Mouse (Mus musculus) hindbrain, embryonic 15.5 days (tissue): ENCODE measurements around the gene Has3. TPM values are rescaled to one million over a fixed set of nuclear protein-coding genes. Genes with fewer than 3 reads are reported as not detected.
"Not testable (repeated sequence)": the region's sequence is repeated elsewhere in the genome, so short reads cannot be mapped to it uniquely, and the experiment has no call there.

ENCODE experiments used
- ATAC-seq: fragments of 200-750 bp; cut with Nextera tagmentation; 2 replicates; pipeline ENCODE4 v1.8.0; 2017; ENCODE audit warnings: low read depth, moderate number of reproducible peaks, moderate TSS enrichment; ENCODE audit not compliant: low FRiP score
- H3K27ac ChIP-seq: fragments of 300-500 bp; sonication (generic); replicated peaks from 2 replicates; pipeline ENCODE4 v1.5.1; 2015; ENCODE audit warnings: mild to moderate bottlenecking, inconsistent platforms
- H3K27me3 ChIP-seq: fragments of 300-500 bp; sonication (generic); 2 replicates; pipeline ENCODE4 v1.6.1; 2015; ENCODE audit warnings: control low read depth, inconsistent platforms
- H3K36me3 ChIP-seq: fragments of 300-500 bp; sonication (generic); 2 replicates; pipeline ENCODE4 v1.6.1; 2015; ENCODE audit warnings: control low read depth, inconsistent platforms
- H3K4me1 ChIP-seq: fragments of 300-500 bp; sonication (generic); replicated peaks from 2 replicates; pipeline ENCODE4 v1.6.1; 2015; ENCODE audit warnings: control low read depth, inconsistent platforms
- H3K4me2 ChIP-seq: fragments of 300-500 bp; sonication (generic); 2 replicates; pipeline ENCODE4 v1.6.1; 2015; ENCODE audit warnings: moderate library complexity, mild to moderate bottlenecking, inconsistent platforms
- H3K4me3 ChIP-seq: fragments of 300-500 bp; sonication (generic); 2 replicates; pipeline ENCODE4 v1.5.1; 2015; ENCODE audit warnings: mild to moderate bottlenecking, inconsistent platforms
- H3K9ac ChIP-seq: fragments of 300-500 bp; sonication (generic); 2 replicates; pipeline ENCODE4 v1.6.1; 2015; ENCODE audit warnings: inconsistent platforms
- H3K9me3 ChIP-seq: fragments of 300-500 bp; sonication (generic); 2 replicates; pipeline ENCODE4 v1.6.1; 2016; ENCODE audit warnings: control low read depth, inconsistent platforms
- WGBS: fragments of 180-500 bp; shearing (Covaris S2); methylation state at CpG from one replicate; pipeline ENCODE4 v1.1.7; 2015; 5-methylcytosine and 5-hydroxymethylcytosine counted together
- polyA plus RNA-seq: library from polyadenylated mRNA; unstranded; fragments of >200 nt; fragmentation: Nextera tagmentation; extraction: Ambion mirVana; gene quantifications from 2 replicates; pipeline ENCODE4 v1.2.1, GENCODE M21; 2015

Has3 gene
- polyA plus RNA-seq, 1 experiment from 2014 or later = 0.92 TPM

DNA sequence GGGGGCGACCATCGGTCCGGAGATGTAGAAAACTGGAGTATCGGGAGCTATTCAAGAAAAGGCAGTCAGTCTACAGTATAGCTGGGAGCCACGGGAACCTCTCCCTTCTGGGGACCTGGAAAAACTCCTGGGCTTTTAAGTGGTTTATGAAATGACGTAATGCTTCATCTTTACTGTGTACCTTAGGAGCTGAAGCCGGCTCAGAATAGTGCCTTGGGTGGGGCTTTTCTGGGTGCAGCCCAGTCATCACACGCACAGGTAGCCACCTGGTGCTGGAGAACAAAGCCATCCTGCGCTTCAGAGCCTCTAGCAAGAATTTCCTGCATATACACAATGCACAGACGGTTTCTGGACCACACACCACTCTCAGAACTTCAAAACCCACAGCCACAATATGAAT, 7.2 kb upstream of the Has3 start:
- no peak overlapping the region for H3K27ac ChIP-seq
- no peak overlapping the region for H3K4me2 ChIP-seq
- H3K36me3 ChIP-seq = no peaks in the 10 kb centered on the region
- ATAC-seq = no peak
- H3K27me3 ChIP-seq = no peaks in the 10 kb centered on the region
- no peak overlapping the region for H3K9ac ChIP-seq
- no peaks in the 10 kb centered on the region for H3K4me1 ChIP-seq
- no peaks in the 10 kb centered on the region for H3K9me3 ChIP-seq
- no peak overlapping the region for H3K4me3 ChIP-seq
- 91% methylated on average over 10 of the region's 10 CpGs for WGBS

- H3K4me1 ChIP-seq = peaks cover 6% of the 10 kb centered on the region
- H3K9me3 ChIP-seq = no peaks in the 10 kb centered on the region
- H3K27ac ChIP-seq = no peak overlapping the region
- no peak overlapping the region for H3K4me3 ChIP-seq
- WGBS = 73% methylated on average over 9 of the region's 9 CpGs
- ATAC-seq = peak; percentile 65; the same call in 1 of the 2 replicates
- H3K36me3 ChIP-seq = no peaks in the 10 kb centered on the region
- no peak overlapping the region for H3K4me2 ChIP-seq
- H3K9ac ChIP-seq = no peak overlapping the region
- peaks cover 13% of the 10 kb centered on the region for H3K27me3 ChIP-seq
Measured at GRCm38 (mm10) chr8:106865354-106865753, 4.7 kb upstream of the Has3 start.

- peaks cover 17% of the 10 kb centered on the region for H3K27me3 ChIP-seq
- H3K4me2 ChIP-seq = peak overlapping the region; percentile 94
- WGBS = under 1% methylated on average over 62 of the region's 63 CpGs
- H3K9me3 ChIP-seq = no peaks in the 10 kb centered on the region
- H3K4me3 ChIP-seq = peak overlapping the region; percentile 66
- ATAC-seq = peak; percentile 65
- H3K4me1 ChIP-seq = peaks cover 33% of the 10 kb centered on the region
- H3K36me3 ChIP-seq = 0 out of 2 replicates have a peak, but pooled peaks cover 3% of the 10 kb centered on the region
- H3K27ac ChIP-seq = peak overlapping the region; percentile 73
- H3K9ac ChIP-seq = peak overlapping the region; percentile 73
Measured at GRCm38 (mm10) chr8:106870537-106871327, 690 bp downstream of the Has3 start.

DNA sequence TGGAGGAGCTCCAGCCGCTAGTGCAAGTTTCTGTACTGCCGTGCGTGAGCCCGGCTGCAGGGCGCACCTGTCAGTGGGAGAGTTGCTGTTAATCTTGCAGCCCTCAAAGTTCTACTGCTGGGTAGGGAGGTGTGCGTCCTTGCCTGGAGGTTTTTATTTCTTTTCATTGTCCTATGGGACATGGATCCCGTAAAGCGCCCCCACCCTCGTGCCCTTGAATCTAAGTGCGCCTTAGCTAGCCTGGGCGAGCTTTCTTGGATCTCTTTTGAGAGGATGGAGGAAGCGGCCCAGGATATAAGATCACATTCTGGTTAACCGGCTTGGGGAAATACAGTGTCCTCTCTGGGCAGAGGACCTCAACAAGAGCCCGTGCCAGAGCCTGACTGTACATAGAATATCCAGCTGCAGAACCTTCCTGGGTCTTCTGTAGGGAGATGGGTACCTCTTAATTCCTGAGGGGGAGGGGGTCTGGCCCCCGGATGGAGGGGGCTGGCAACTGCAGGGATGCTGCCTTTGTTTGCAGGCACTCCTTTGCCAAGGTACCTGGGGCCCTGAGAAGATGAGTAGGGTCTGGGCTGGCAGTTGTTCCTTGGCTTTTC, 1.4 kb downstream of the Has3 start:
- peak overlapping the region; percentile 94 for H3K4me2 ChIP-seq
- peaks cover 33% of the 10 kb centered on the region for H3K4me1 ChIP-seq
- peak overlapping the region; percentile 73 for H3K27ac ChIP-seq
- peak overlapping the region; percentile 66 for H3K4me3 ChIP-seq
- H3K9ac ChIP-seq = peak overlapping the region; percentile 73
- no peaks in the 10 kb centered on the region for H3K9me3 ChIP-seq
- H3K36me3 ChIP-seq = 0 out of 2 replicates have a peak, but pooled peaks cover 3% of the 10 kb centered on the region
- 1% methylated on average over 15 of the region's 15 CpGs for WGBS
- H3K27me3 ChIP-seq = peaks cover 17% of the 10 kb centered on the region
- ATAC-seq = peak; percentile 28; the same call in 1 of the 2 replicates

- Histone ChIP-seq H3K27me3 (peaks cover 17% of the 10 kb centered on the region), H3K9ac (peak overlapping the region; percentile 73), H3K4me3 (peak overlapping the region; percentile 66), H3K9me3 (no peaks in the 10 kb centered on the region), H3K27ac (peak overlapping the region; percentile 73), H3K4me2 (peak overlapping the region; percentile 94), H3K36me3 (0 out of 2 replicates have a peak, but pooled peaks cover 3% of the 10 kb centered on the region), H3K4me1 (peaks cover 33% of the 10 kb centered on the region)
- under 1% methylated on average over 22 of the region's 22 CpGs for WGBS
- peak; percentile 63; the same call in 1 of the 2 replicates for ATAC-seq
Measured at GRCm38 (mm10) chr8:106871931-106872371, 1.9 kb downstream of the Has3 start.

- H3K27ac ChIP-seq = peak overlapping the region; percentile 73
- 9% methylated on average over 8 of the region's 8 CpGs for WGBS
- peaks cover 17% of the 10 kb centered on the region for H3K27me3 ChIP-seq
- 0 out of 2 replicates have a peak, but pooled peaks cover 3% of the 10 kb centered on the region for H3K36me3 ChIP-seq
- ATAC-seq = no peak
- peak overlapping the region; percentile 73 for H3K9ac ChIP-seq
- peak overlapping the region; percentile 94 for H3K4me2 ChIP-seq
- peaks cover 33% of the 10 kb centered on the region for H3K4me1 ChIP-seq
- no peaks in the 10 kb centered on the region for H3K9me3 ChIP-seq
- peak overlapping the region; percentile 66 for H3K4me3 ChIP-seq
Measured at GRCm38 (mm10) chr8:106872454-106873034, 2.5 kb downstream of the Has3 start.

DNA sequence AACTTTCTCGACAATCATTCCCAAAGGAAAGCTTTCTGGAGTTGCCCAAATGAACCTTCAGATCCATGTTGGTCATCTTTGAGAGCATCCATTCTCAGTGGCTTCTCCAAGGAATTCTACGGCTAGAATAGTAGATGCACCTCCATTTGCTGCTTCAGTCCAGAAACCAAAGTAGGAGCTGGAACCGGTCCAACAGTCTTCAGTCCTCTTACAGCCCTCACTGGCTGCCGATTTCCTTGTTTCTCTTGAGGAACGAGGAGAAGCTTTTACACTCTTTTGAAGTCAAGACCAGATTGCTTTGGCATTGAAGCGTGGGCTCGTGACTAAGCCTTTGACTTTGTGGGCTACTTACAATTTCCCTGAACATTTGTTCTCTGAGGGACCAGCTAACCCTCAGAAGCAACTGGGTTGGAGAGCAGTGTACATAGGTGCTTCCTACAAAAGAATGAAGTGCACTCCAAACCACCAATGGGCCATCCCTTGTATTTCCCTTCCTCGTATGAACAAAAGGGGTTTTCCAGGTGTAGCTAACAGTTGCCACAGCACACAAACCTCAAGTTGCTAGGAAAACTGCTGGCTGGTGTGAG, 10.2 kb downstream of the Has3 start:
- Histone ChIP-seq H3K4me2 (no peak overlapping the region), H3K4me1 (no peaks in the 10 kb centered on the region), H3K9me3 (no peaks in the 10 kb centered on the region), H3K27me3 (no peaks in the 10 kb centered on the region), H3K36me3 (peaks cover 37% of the 10 kb centered on the region), H3K27ac (no peak overlapping the region), H3K9ac (no peak overlapping the region), H3K4me3 (no peak overlapping the region)
- 88% methylated on average over 8 of the region's 8 CpGs for WGBS
- no peak for ATAC-seq

DNA sequence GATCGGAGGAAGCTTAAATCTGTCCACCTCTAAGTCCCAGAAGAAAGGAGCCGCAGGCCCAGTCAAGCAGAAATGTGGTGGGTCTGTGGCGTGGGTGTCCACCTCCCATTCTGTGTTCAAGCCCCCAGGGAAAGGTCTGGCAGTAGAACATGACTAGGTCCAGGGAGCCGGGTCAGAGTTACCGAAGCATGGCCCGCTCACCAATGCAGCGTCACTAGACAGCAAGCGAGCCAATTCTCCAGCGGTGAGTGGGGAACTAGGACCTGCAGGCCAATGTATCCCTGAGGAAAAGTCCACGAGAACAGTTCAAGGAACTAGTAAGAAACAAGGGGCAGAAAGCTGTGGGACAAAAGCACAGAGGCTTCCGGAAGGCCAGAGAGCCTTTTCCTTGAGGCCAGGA, 14.1 kb downstream of the Has3 start:
- not testable (repeated sequence) for H3K27me3 ChIP-seq, ATAC-seq, H3K4me3 ChIP-seq, H3K9me3 ChIP-seq, H3K4me1 ChIP-seq, H3K9ac ChIP-seq, H3K4me2 ChIP-seq, H3K27ac ChIP-seq
- H3K36me3 ChIP-seq = peaks cover 37% of the 10 kb centered on the region
- 93% methylated on average over 11 of the region's 11 CpGs for WGBS

DNA sequence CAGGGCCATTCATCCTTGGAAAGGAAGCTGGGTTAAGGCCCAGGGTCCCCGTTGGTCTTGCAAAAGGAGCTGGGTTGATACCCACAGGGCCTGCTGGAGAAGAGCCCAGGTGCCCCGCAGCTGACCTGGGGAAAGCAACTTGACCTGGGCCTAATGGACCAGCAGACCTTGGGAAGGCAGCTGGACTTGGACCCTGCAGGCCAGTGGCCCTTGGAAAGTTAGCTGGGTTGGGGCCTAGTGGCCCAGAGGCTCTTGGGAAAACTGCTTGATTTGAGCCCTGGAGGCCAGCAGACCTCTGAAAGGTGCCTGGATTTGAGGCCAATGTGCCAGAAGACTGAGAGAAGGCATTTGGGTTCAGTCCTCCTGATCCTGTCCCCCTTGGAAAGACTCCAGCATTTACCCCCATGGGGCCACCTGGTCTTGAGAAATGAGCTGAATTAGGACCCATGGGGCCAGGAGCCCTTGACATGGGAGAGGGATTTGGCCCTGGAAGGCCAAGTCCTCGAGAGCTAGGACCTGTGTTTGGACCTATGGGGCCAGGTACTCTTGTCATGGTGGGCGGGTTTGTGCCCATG, 14.9 kb downstream of the Has3 start:
- not testable (repeated sequence) for H3K9me3 ChIP-seq, H3K4me2 ChIP-seq, H3K27me3 ChIP-seq, ATAC-seq, H3K27ac ChIP-seq, H3K4me3 ChIP-seq, H3K4me1 ChIP-seq, H3K9ac ChIP-seq
- peaks cover 31% of the 10 kb centered on the region for H3K36me3 ChIP-seq
- 96% methylated on average over 4 of the region's 4 CpGs for WGBS

- peak; percentile 80; the same call in 1 of the 2 replicates for ATAC-seq
- WGBS = 45% methylated on average over 5 of the region's 5 CpGs
- no peaks in the 10 kb centered on the region for H3K27me3 ChIP-seq
- no peak overlapping the region for H3K9ac ChIP-seq
- H3K9me3 ChIP-seq = no peaks in the 10 kb centered on the region
- peaks cover 14% of the 10 kb centered on the region for H3K36me3 ChIP-seq
- H3K4me2 ChIP-seq = no peak overlapping the region
- peaks cover 18% of the 10 kb centered on the region for H3K4me1 ChIP-seq
- H3K27ac ChIP-seq = no peak overlapping the region
- H3K4me3 ChIP-seq = no peak overlapping the region
Measured at GRCm38 (mm10) chr8:106887336-106888189, 17.5 kb downstream of the Has3 start.

DNA sequence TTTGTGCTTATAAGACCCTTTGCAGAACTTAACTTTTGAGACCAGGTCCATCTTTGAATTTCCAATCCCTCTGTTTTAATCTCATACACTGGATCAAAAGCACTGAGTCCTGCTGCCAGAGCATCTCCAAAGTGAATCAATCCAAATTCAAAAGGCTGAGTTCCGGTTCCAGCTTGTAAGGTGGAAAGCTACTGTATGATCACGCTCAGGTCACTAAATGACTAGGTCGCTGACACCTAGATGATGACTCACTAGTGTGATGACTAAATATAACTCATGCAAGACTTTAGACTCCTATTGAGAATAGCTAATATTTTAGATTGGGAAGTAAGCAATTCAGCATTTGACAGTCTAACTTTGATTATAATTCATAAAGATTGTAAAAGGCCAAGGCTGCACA, 18.8 kb downstream of the Has3 start:
- H3K27me3 ChIP-seq = no peaks in the 10 kb centered on the region
- 88% methylated on average over 3 of the region's 3 CpGs for WGBS
- no peak overlapping the region for H3K4me3 ChIP-seq
- no peak overlapping the region for H3K4me2 ChIP-seq
- ATAC-seq = no peak
- H3K9me3 ChIP-seq = no peaks in the 10 kb centered on the region
- H3K4me1 ChIP-seq = peaks cover 18% of the 10 kb centered on the region
- H3K9ac ChIP-seq = no peak overlapping the region
- peaks cover 3% of the 10 kb centered on the region for H3K36me3 ChIP-seq
- H3K27ac ChIP-seq = no peak overlapping the region
